Mouse (Mus musculus): ENCODE results near the gene Zap70. TPM values are rescaled to one million over a fixed set of nuclear protein-coding genes. Genes with fewer than 3 reads are reported as not detected.
A peak's percentile ranks its signal among the peaks of the same experiment; 100 is the strongest.

The Zap70 gene
- polyA plus RNA-seq (2016; fragmentation: Nextera tagmentation; extraction: Ambion mirVana) = 0.40 and 0.90 TPM in 2 replicates

GRCm38 (mm10) chr1:36761568-36761967 is at the start of gene Zap70:
TSS of gene Zap70 (plus strand) at chr1:36761798.
- 73% methylated on average over 11 of the region's 11 CpGs for WGBS
- ATAC-seq (ENCODE audit: insufficient number of reproducible peaks, insufficient read depth, low FRiP score, low TSS enrichment, low read depth) = no peak
- H3K9ac ChIP-seq (replicated peaks) = no peak within 1 kb of the TSS
- H3K27ac ChIP-seq = no peak within 1 kb of the TSS
- H3K9me3 ChIP-seq = no peaks in the 10 kb centered on the region
- H3K4me2 ChIP-seq = no peak within 1 kb of the TSS
- H3K27me3 ChIP-seq = no peaks in the 10 kb centered on the region
- H3K36me3 ChIP-seq = no peaks in the 10 kb centered on the region
- no peak within 1 kb of the TSS for H3K4me3 ChIP-seq (replicated peaks)
- 0 out of 2 replicates have a peak, but pooled peaks cover under 1% of the 10 kb centered on the region for H3K4me1 ChIP-seq (replicated peaks)

- no peaks in the 10 kb centered on the region for H3K27me3 ChIP-seq
- no peaks in the 10 kb centered on the region for H3K9me3 ChIP-seq
- peaks cover 3% of the 10 kb centered on the region; the same call in 1 of the 2 replicates for H3K4me1 ChIP-seq (replicated peaks)
- WGBS = 81% methylated on average over 5 of the region's 5 CpGs
- H3K4me2 ChIP-seq = no peak within 1 kb of the TSS
- H3K4me3 ChIP-seq (replicated peaks) = no peak within 1 kb of the TSS
- no peak for ATAC-seq (ENCODE audit: insufficient number of reproducible peaks, insufficient read depth, low FRiP score, low TSS enrichment, low read depth)
- H3K36me3 ChIP-seq = no peaks in the 10 kb centered on the region
- no peak within 1 kb of the TSS for H3K27ac ChIP-seq
- no peak within 1 kb of the TSS for H3K9ac ChIP-seq (replicated peaks)
Measured at GRCm38 (mm10) chr1:36714311-36714710, 47.3 kb upstream of the Zap70 start, which contains the start of gene Actr1b. TSS of gene Actr1b (minus strand) at chr1:36714422.

- no peaks in the 10 kb centered on the region for H3K9me3 ChIP-seq
- H3K36me3 ChIP-seq = no peaks in the 10 kb centered on the region
- H3K4me2 ChIP-seq = no peak overlapping the region
- H3K4me3 ChIP-seq (replicated peaks) = no peak overlapping the region
- H3K27me3 ChIP-seq = no peaks in the 10 kb centered on the region
- H3K27ac ChIP-seq = no peak overlapping the region
- WGBS = 81% methylated on average over 1 of the region's 1 CpGs
- H3K4me1 ChIP-seq (replicated peaks) = peaks cover 24% of the 10 kb centered on the region
- H3K9ac ChIP-seq (replicated peaks) = no peak overlapping the region
- no peak for ATAC-seq (ENCODE audit: insufficient number of reproducible peaks, insufficient read depth, low FRiP score, low TSS enrichment, low read depth)
Measured at GRCm38 (mm10) chr1:36718786-36719185, 42.8 kb upstream of the Zap70 start.

GRCm38 (mm10) chr1:36723146-36724056 is 38.2 kb upstream of the Zap70 start:
- WGBS = 29% methylated on average over 16 of the region's 16 CpGs
- peaks cover 34% of the 10 kb centered on the region for H3K4me1 ChIP-seq (replicated peaks)
- no peak overlapping the region for H3K9ac ChIP-seq (replicated peaks)
- peak overlapping the region; percentile 90 for H3K27ac ChIP-seq
- no peaks in the 10 kb centered on the region for H3K36me3 ChIP-seq
- no peaks in the 10 kb centered on the region for H3K27me3 ChIP-seq
- H3K4me3 ChIP-seq (replicated peaks) = no peak overlapping the region
- peak; percentile 85 for ATAC-seq (ENCODE audit: insufficient number of reproducible peaks, insufficient read depth, low FRiP score, low TSS enrichment, low read depth)
- no peaks in the 10 kb centered on the region for H3K9me3 ChIP-seq
- H3K4me2 ChIP-seq = peak overlapping the region; percentile 33

- Histone ChIP-seq H3K4me3 (replicated peaks) (no peak overlapping the region), H3K4me2 (no peak overlapping the region), H3K9me3 (no peaks in the 10 kb centered on the region), H3K27me3 (no peaks in the 10 kb centered on the region), H3K9ac (replicated peaks) (no peak overlapping the region), H3K27ac (peak overlapping the region; percentile 90), H3K36me3 (no peaks in the 10 kb centered on the region), H3K4me1 (replicated peaks) (peaks cover 34% of the 10 kb centered on the region)
- 18% methylated on average over 4 of the region's 4 CpGs for WGBS
- ATAC-seq (ENCODE audit: insufficient number of reproducible peaks, insufficient read depth, low FRiP score, low TSS enrichment, low read depth) = peak; percentile 45; the same call in 1 of the 2 replicates
Measured at GRCm38 (mm10) chr1:36724057-36724431, 37.6 kb upstream of the Zap70 start.

GRCm38 (mm10) chr1:36737300-36737699 is 24.3 kb upstream of the Zap70 start:
- no peaks in the 10 kb centered on the region for H3K4me1 ChIP-seq (replicated peaks)
- no peak overlapping the region for H3K27ac ChIP-seq
- H3K4me3 ChIP-seq (replicated peaks) = no peak overlapping the region
- no peaks in the 10 kb centered on the region for H3K9me3 ChIP-seq
- no peak for ATAC-seq (ENCODE audit: insufficient number of reproducible peaks, insufficient read depth, low FRiP score, low TSS enrichment, low read depth)
- WGBS = 13% methylated on average over 4 of the region's 4 CpGs
- no peak overlapping the region for H3K9ac ChIP-seq (replicated peaks)
- H3K27me3 ChIP-seq = peaks cover 19% of the 10 kb centered on the region
- H3K36me3 ChIP-seq = no peaks in the 10 kb centered on the region
- H3K4me2 ChIP-seq = no peak overlapping the region

GRCm38 (mm10) chr1:36739231-36739630 is 22.4 kb upstream of the Zap70 start:
- WGBS = 76% methylated on average over 5 of the region's 5 CpGs
- no peaks in the 10 kb centered on the region for H3K36me3 ChIP-seq
- no peak overlapping the region for H3K4me3 ChIP-seq (replicated peaks)
- no peak overlapping the region for H3K9ac ChIP-seq (replicated peaks)
- peaks cover 32% of the 10 kb centered on the region for H3K27me3 ChIP-seq
- no peak overlapping the region for H3K4me2 ChIP-seq
- H3K9me3 ChIP-seq = no peaks in the 10 kb centered on the region
- no peak overlapping the region for H3K27ac ChIP-seq
- peaks cover 4% of the 10 kb centered on the region; the same call in 1 of the 2 replicates for H3K4me1 ChIP-seq (replicated peaks)
- no peak for ATAC-seq (ENCODE audit: insufficient number of reproducible peaks, insufficient read depth, low FRiP score, low TSS enrichment, low read depth)

- peaks cover 7% of the 10 kb centered on the region; the same call in 1 of the 2 replicates for H3K4me1 ChIP-seq (replicated peaks)
- H3K27ac ChIP-seq = no peak overlapping the region
- no peak for ATAC-seq (ENCODE audit: insufficient number of reproducible peaks, insufficient read depth, low FRiP score, low TSS enrichment, low read depth)
- no peaks in the 10 kb centered on the region for H3K9me3 ChIP-seq
- 80% methylated on average over 9 of the region's 9 CpGs for WGBS
- peaks cover 34% of the 10 kb centered on the region for H3K27me3 ChIP-seq
- no peaks in the 10 kb centered on the region for H3K36me3 ChIP-seq
- H3K9ac ChIP-seq (replicated peaks) = no peak overlapping the region
- H3K4me3 ChIP-seq (replicated peaks) = no peak overlapping the region
- no peak overlapping the region for H3K4me2 ChIP-seq
Measured at GRCm38 (mm10) chr1:36743046-36743445, 18.6 kb upstream of the Zap70 start.

- H3K36me3 ChIP-seq = no peaks in the 10 kb centered on the region
- WGBS = 26% methylated on average over 17 of the region's 17 CpGs
- H3K27ac ChIP-seq = no peak overlapping the region
- peaks cover 34% of the 10 kb centered on the region for H3K27me3 ChIP-seq
- ATAC-seq (ENCODE audit: insufficient number of reproducible peaks, insufficient read depth, low FRiP score, low TSS enrichment, low read depth) = peak; percentile 38; the same call in 1 of the 2 replicates
- H3K4me3 ChIP-seq (replicated peaks) = peak overlapping the region; percentile 21; the same call in 1 of the 2 replicates
- H3K4me2 ChIP-seq = peak overlapping the region; percentile 46
- peaks cover 7% of the 10 kb centered on the region; the same call in 1 of the 2 replicates for H3K4me1 ChIP-seq (replicated peaks)
- no peak overlapping the region for H3K9ac ChIP-seq (replicated peaks)
- H3K9me3 ChIP-seq = no peaks in the 10 kb centered on the region
Measured at GRCm38 (mm10) chr1:36744268-36744944, 17.2 kb upstream of the Zap70 start.

GRCm38 (mm10) chr1:36745661-36746060 is 15.9 kb upstream of the Zap70 start:
- Histone ChIP-seq H3K9me3 (no peaks in the 10 kb centered on the region), H3K27ac (no peak overlapping the region), H3K36me3 (no peaks in the 10 kb centered on the region), H3K4me1 (replicated peaks) (peaks cover 7% of the 10 kb centered on the region; the same call in 1 of the 2 replicates), H3K27me3 (peaks cover 31% of the 10 kb centered on the region), H3K4me2 (no peak overlapping the region), H3K4me3 (replicated peaks) (no peak overlapping the region), H3K9ac (replicated peaks) (no peak overlapping the region)
- 58% methylated on average over 4 of the region's 4 CpGs for WGBS
- ATAC-seq (ENCODE audit: insufficient number of reproducible peaks, insufficient read depth, low FRiP score, low TSS enrichment, low read depth) = no peak

- ATAC-seq (ENCODE audit: insufficient number of reproducible peaks, insufficient read depth, low FRiP score, low TSS enrichment, low read depth) = no peak
- H3K36me3 ChIP-seq = no peaks in the 10 kb centered on the region
- H3K4me2 ChIP-seq = no peak overlapping the region
- 47% methylated on average over 15 of the region's 15 CpGs for WGBS
- no peak overlapping the region for H3K27ac ChIP-seq
- H3K9ac ChIP-seq (replicated peaks) = no peak overlapping the region
- peaks cover 23% of the 10 kb centered on the region for H3K27me3 ChIP-seq
- peaks cover 7% of the 10 kb centered on the region; the same call in 1 of the 2 replicates for H3K4me1 ChIP-seq (replicated peaks)
- no peaks in the 10 kb centered on the region for H3K9me3 ChIP-seq
- no peak overlapping the region for H3K4me3 ChIP-seq (replicated peaks)
Measured at GRCm38 (mm10) chr1:36746452-36746851, 15.1 kb upstream of the Zap70 start.
